Mouse (Mus musculus) C2C12 (cell line): Measurements from ENCODE around the gene Gadd45a.

Source experiments
- CTCF ChIP-seq: IDR thresholded peaks from one replicate; pipeline ENCODE4 v1.5.1; 2011; ENCODE audit not compliant: control insufficient read depth, insufficient read depth, insufficient read length
- MYOD1 ChIP-seq: IDR thresholded peaks from one replicate; pipeline ENCODE4 v1.6.1; 2011; ENCODE audit warnings: low read depth; ENCODE audit not compliant: control insufficient read depth, insufficient read length
- USF1 ChIP-seq: IDR thresholded peaks from one replicate; pipeline ENCODE4 v1.6.1; 2011; ENCODE audit warnings: low read depth, mild to moderate bottlenecking, control low read depth, moderate library complexity

DNA sequence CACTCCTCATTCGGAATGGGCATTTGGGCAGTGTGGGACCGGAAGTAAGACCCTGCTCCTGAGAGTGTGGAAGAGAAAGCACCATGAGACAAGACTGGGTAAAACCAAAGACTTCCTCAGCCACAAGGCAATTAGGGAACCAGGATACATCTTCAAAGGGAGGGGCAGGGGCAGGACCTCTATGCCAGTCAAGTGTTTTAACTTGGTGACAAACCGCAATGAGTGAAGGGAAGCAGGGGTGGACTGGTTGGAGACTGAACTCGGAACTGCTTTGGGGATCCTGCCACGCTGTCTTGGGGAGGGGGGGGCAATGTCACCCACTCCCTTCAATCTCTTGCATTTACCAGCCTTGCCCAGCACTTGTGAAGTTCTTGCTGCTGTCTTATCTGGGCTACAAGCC is 36.7 kb upstream of the Gadd45a start:
- no peak for TF ChIP-seq CTCF
- no peak for TF ChIP-seq USF1
- no peak for TF ChIP-seq MYOD1
